Mouse (Mus musculus) forebrain, embryonic 12.5 days (tissue): ENCODE measurements around the gene Nufip2. TPM values are rescaled to one million over a fixed set of nuclear protein-coding genes. Genes with fewer than 3 reads are reported as not detected.

ENCODE experiments used
- ATAC-seq: fragments of 200-750 bp; cut with Nextera tagmentation; 2 replicates; pipeline ENCODE4 v1.8.0; 2017; ENCODE audit warnings: moderate TSS enrichment; ENCODE audit not compliant: low FRiP score
- H3K27ac ChIP-seq: fragments of 300-500 bp; sonication (generic); 2 replicates; pipeline ENCODE4 v1.5.1; 2016; ENCODE audit warnings: mild to moderate bottlenecking
- H3K27me3 ChIP-seq: fragments of 300-500 bp; sonication (generic); 2 replicates; pipeline ENCODE4 v1.6.1; 2016; ENCODE audit warnings: mild to moderate bottlenecking
- H3K36me3 ChIP-seq: fragments of 300-500 bp; sonication (generic); replicated peaks from 2 replicates; pipeline ENCODE4 v1.6.1; 2016; ENCODE audit warnings: mild to moderate bottlenecking
- H3K4me1 ChIP-seq: fragments of 300-500 bp; sonication (generic); 2 replicates; pipeline ENCODE4 v1.6.1; 2016
- H3K4me2 ChIP-seq: fragments of 300-500 bp; sonication (generic); 2 replicates; pipeline ENCODE4 v1.6.1; 2016; ENCODE audit warnings: mild to moderate bottlenecking, moderate library complexity
- H3K4me3 ChIP-seq: fragments of 300-500 bp; sonication (generic); replicated peaks from 2 replicates; pipeline ENCODE4 v1.5.1; 2016; ENCODE audit warnings: mild to moderate bottlenecking
- H3K9ac ChIP-seq: fragments of 300-500 bp; sonication (generic); 2 replicates; pipeline ENCODE4 v1.6.1; 2016; ENCODE audit warnings: mild to moderate bottlenecking
- H3K9me3 ChIP-seq: fragments of 300-500 bp; sonication (generic); 2 replicates; pipeline ENCODE4 v1.6.1; 2016
- WGBS: fragments of 180-500 bp; shearing (Covaris S2); methylation state at CpG from one replicate; pipeline ENCODE4 v1.1.7; 2016; 5-methylcytosine and 5-hydroxymethylcytosine counted together
- polyA plus RNA-seq: library from polyadenylated mRNA; unstranded; fragments of >200 nt; fragmentation: Nextera tagmentation; extraction: Ambion mirVana; gene quantifications from 2 replicates; pipeline ENCODE4 v1.2.1, GENCODE M21; 2016

Gene Nufip2
- polyA plus RNA-seq, 1 experiment from 2014 or later, result 5.3 TPM

DNA sequence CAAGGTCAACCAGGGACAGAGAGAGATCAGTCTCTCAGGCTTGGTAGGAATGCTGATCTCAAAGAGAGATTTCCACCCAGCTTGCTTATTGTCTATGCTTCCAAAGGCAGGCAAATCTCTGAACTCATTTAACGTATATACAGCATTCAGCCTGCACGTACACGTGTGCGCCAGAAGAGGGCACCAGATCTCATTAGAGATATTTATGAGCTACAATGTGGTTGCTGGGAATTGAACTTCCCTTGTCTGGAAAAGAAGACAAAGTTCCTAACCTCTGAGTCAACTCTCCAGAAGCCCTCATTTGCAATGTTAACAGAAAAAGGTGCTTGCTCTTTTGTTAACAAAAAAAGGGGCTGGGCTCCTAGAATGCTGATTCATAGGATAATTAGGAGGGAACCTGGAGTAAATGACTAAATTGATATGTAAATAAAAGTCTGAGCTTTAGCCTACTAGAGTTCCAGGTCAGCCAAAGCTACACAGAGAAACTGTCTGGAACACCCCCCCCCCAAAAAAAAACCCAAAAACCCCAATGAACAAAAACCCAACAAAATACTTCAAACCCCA, 12.4 kb upstream of the Nufip2 start:
- Histone ChIP-seq H3K9me3 (peaks cover 5% of the 10 kb centered on the region; the same call in 1 of the 2 replicates), H3K36me3 (no peaks in the 10 kb centered on the region), H3K27ac (no peak overlapping the region), H3K9ac (no peak overlapping the region), H3K4me1 (no peaks in the 10 kb centered on the region), H3K4me3 (no peak overlapping the region), H3K4me2 (no peak overlapping the region), H3K27me3 (no peaks in the 10 kb centered on the region)
- 63% methylated on average over 4 of the region's 4 CpGs for WGBS
- ATAC-seq, result no peak

GRCm38 (mm10) chr11:77680018-77680417, 5.9 kb upstream of the Nufip2 start:
- Histone ChIP-seq H3K27me3 (no peaks in the 10 kb centered on the region), H3K4me3 (no peak overlapping the region)
- 8% methylated on average over 2 of the region's 2 CpGs for WGBS

DNA sequence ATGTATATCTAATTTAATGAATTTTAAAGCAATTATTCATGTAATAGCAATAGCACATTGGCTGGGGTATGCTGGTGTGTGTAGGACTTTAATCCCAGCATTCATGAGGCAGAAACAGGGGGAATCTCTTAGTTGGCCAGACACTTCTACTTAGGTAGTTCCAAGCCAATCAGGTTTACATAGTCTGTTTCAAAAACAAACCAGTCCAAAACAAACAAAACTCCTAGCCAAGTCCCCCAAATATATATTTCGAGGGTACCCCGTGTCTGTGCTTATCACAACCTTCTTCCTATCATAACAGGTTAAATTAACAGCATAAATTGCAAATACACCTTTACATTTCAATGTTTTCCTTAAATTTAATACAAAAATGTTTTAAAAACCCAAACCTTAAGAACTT, 1.1 kb upstream of the Nufip2 start:
- Histone ChIP-seq H3K4me1 (peaks cover 10% of the 10 kb centered on the region), H3K27ac (peak overlapping the region; percentile 56; the same call in 1 of the 2 replicates), H3K9me3 (no peaks in the 10 kb centered on the region), H3K9ac (no peak overlapping the region), H3K27me3 (no peaks in the 10 kb centered on the region), H3K4me3 (no peak overlapping the region), H3K4me2 (0 out of 2 replicates have a peak overlapping the region, but pooled peaks have one; percentile 10), H3K36me3 (no peaks in the 10 kb centered on the region)
- 69% methylated on average over 2 of the region's 2 CpGs for WGBS
- ATAC-seq, result no peak

More at GRCm38 (mm10) chr11:77680018-77680417, 5.9 kb upstream of the Nufip2 start:
- H3K9me3 ChIP-seq, result no peaks in the 10 kb centered on the region
- H3K27ac ChIP-seq, result no peak overlapping the region
- no peaks in the 10 kb centered on the region for H3K36me3 ChIP-seq
- no peak overlapping the region for H3K9ac ChIP-seq
- H3K4me1 ChIP-seq, result peaks cover 4% of the 10 kb centered on the region
- ATAC-seq, result no peak
- no peak overlapping the region for H3K4me2 ChIP-seq

- Histone ChIP-seq H3K4me3 (peak overlapping the region; percentile 99), H3K9me3 (no peaks in the 10 kb centered on the region), H3K36me3 (peaks cover 6% of the 10 kb centered on the region; the same call in 1 of the 2 replicates), H3K27me3 (no peaks in the 10 kb centered on the region), H3K27ac (peak overlapping the region; percentile 99), H3K4me2 (peak overlapping the region; percentile 70), H3K9ac (peak overlapping the region; percentile 100), H3K4me1 (peaks cover 10% of the 10 kb centered on the region)
- WGBS, result 0% methylated on average over 28 of the region's 30 CpGs
- ATAC-seq, result peak; percentile 37
These were observed 438 bp downstream of the Nufip2 start for GRCm38 (mm10) chr11:77686346-77686840.

DNA sequence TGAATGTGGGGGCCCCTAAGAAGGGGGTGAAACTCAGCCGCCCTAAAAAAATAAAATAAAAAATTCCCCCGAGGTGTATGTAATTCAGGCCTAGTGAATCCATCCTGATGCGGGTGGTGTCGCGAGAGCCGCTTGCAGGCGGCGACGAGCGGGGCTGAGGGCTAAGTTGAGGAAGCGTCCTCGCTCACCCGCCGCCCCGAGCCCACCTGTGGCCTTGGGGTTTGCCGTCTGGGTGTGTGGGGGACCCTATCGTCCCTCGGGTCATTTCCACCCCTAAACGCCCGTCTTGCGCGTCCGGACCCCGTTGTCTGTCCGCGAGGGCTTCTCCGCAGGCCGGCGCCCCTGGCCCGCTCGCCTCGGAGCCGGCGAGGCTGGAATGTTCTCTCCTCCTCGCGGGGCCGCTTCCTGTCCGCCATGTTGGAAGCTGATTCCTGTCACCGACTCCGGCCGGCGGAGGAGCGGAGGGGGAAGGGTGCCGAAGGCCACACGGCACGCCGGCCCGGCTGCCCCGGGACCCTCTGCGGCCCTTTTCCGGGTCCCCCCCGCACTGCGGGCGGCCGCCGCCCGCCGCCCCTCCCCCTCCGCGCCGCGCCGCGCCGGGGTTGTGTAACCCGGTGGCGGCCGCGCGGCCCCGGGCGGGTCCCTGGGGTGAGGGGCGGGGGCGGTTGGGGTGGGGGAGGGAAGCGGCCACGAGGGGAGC, 1.0 kb downstream of the Nufip2 start:
- Histone ChIP-seq H3K4me2 (peak overlapping the region; percentile 70), H3K9me3 (no peaks in the 10 kb centered on the region), H3K4me1 (peaks cover 10% of the 10 kb centered on the region), H3K36me3 (peaks cover 12% of the 10 kb centered on the region), H3K9ac (peak overlapping the region; percentile 100), H3K27me3 (no peaks in the 10 kb centered on the region), H3K4me3 (peak overlapping the region; percentile 99), H3K27ac (peak overlapping the region; percentile 99)
- under 1% methylated on average over 48 of the region's 76 CpGs for WGBS
- peak; percentile 22; the same call in 1 of the 2 replicates for ATAC-seq

DNA sequence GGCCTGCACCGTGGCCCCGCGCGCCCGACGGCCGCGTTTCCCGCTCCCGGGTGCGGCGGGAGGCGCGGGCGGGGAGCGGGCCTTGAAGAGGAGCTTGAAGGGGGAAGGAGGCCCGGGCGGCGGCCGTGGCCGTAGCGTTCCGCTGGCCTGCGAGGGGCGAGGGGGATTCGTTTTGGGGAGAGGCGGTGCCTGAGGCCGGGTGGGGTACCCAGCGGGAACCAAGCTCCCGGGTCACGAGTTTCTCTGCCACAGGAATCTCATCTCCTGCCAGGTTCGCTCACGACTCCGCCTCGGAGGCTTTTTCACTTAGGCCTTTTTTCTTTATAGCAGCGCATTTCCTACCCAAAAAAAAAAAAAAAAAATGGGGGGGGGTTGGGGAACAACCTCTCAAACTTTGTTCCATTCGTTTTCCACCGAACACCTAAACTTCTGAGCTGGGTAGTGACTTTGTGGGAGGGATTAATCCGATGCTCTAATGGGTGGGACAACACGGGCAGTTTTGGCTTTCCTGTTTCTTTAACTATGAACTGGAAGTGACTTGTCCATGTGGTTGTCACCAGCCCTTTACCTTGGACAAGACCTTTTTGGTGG, 1.7 kb downstream of the Nufip2 start:
- Histone ChIP-seq H3K27ac (peak overlapping the region; percentile 99), H3K36me3 (peaks cover 19% of the 10 kb centered on the region), H3K4me3 (peak overlapping the region; percentile 99), H3K9me3 (no peaks in the 10 kb centered on the region), H3K4me2 (peak overlapping the region; percentile 70), H3K27me3 (no peaks in the 10 kb centered on the region), H3K9ac (peak overlapping the region; percentile 100), H3K4me1 (peaks cover 14% of the 10 kb centered on the region)
- no peak for ATAC-seq
- 1% methylated on average over 39 of the region's 40 CpGs for WGBS

DNA sequence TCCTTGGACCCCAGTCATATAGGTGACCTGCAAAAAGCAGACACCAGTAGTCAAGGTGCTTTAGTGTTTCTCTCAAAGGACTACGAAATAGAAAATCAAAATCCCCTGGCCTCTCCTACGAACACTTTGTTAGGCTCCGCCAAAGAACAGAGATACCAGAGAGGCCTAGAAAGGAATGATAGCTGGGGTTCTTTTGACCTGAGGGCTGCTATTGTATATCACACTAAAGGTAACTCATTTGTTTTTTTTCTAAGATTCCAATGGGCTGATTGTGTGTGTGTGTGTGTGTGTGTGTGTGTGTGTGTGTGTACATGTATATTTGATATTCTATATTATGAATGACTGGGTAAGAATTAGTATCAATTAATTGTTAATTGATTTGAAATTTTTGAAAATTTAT, 7.1 kb downstream of the Nufip2 start:
- peaks cover 57% of the 10 kb centered on the region for H3K36me3 ChIP-seq
- no peak for ATAC-seq

GRCm38 (mm10) chr11:77697232-77697631, 11.3 kb downstream of the Nufip2 start:
- no peak overlapping the region for H3K27ac ChIP-seq
- H3K36me3 ChIP-seq, result peaks cover 56% of the 10 kb centered on the region
- peaks cover 9% of the 10 kb centered on the region for H3K4me1 ChIP-seq
- no peak overlapping the region for H3K4me3 ChIP-seq
- H3K4me2 ChIP-seq, result no peak overlapping the region
- ATAC-seq, result no peak
- no peaks in the 10 kb centered on the region for H3K27me3 ChIP-seq
- H3K9me3 ChIP-seq, result no peaks in the 10 kb centered on the region
- 79% methylated on average over 2 of the region's 2 CpGs for WGBS
- H3K9ac ChIP-seq, result no peak overlapping the region

More for the DNA sequence above, 7.1 kb downstream of the Nufip2 start:
- no peak overlapping the region for H3K27ac ChIP-seq
- no peak overlapping the region for H3K9ac ChIP-seq
- no peak overlapping the region for H3K4me3 ChIP-seq
- H3K4me1 ChIP-seq, result peaks cover 15% of the 10 kb centered on the region
- no peaks in the 10 kb centered on the region for H3K9me3 ChIP-seq
- no peaks in the 10 kb centered on the region for H3K27me3 ChIP-seq
- 96% methylated on average over 3 of the region's 3 CpGs for WGBS
- H3K4me2 ChIP-seq, result no peak overlapping the region

- 97% methylated on average over 3 of the region's 3 CpGs for WGBS
- Histone ChIP-seq H3K4me1 (no peaks in the 10 kb centered on the region), H3K27ac (no peak overlapping the region), H3K36me3 (peaks cover 50% of the 10 kb centered on the region), H3K9ac (no peak overlapping the region), H3K4me3 (no peak overlapping the region), H3K27me3 (no peaks in the 10 kb centered on the region), H3K9me3 (no peaks in the 10 kb centered on the region), H3K4me2 (no peak overlapping the region)
- no peak for ATAC-seq
These were observed 20.0 kb downstream of the Nufip2 start for GRCm38 (mm10) chr11:77705920-77706319.

DNA sequence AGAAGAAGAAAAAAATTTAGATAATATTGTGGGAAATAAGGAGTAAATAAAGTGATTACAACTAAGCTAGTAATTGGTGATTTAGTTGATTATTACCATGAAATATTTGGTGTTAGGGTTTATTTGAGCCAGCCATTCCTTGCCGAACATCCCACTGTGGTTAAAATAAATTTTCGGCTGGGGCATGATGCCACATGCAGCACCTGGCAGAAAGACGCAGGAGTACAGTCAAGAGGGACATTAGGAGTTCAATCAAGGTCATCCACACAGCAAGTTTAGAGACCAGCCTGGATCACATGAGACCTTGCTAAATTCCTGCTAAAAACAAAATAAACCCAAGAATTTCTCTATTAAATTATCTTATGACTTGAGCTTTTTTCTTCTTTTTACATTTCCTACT, 23.1 kb downstream of the Nufip2 start:
- no peaks in the 10 kb centered on the region for H3K4me1 ChIP-seq
- H3K4me3 ChIP-seq, result no peak overlapping the region
- no peak overlapping the region for H3K27ac ChIP-seq
- H3K27me3 ChIP-seq, result no peaks in the 10 kb centered on the region
- H3K9me3 ChIP-seq, result no peaks in the 10 kb centered on the region
- no peak overlapping the region for H3K4me2 ChIP-seq
- H3K9ac ChIP-seq, result no peak overlapping the region
- ATAC-seq, result no peak
- peaks cover 29% of the 10 kb centered on the region for H3K36me3 ChIP-seq
- whole genome bisulfite sequencing, result 87% methylated on average over 3 of the region's 3 CpGs

GRCm38 (mm10) chr11:77713736-77714135, 27.8 kb downstream of the Nufip2 start:
- Histone ChIP-seq H3K9ac (no peak overlapping the region), H3K27ac (no peak overlapping the region), H3K4me3 (no peak overlapping the region), H3K4me1 (no peaks in the 10 kb centered on the region), H3K4me2 (no peak overlapping the region), H3K36me3 (no peaks in the 10 kb centered on the region; the same call in 1 of the 2 replicates), H3K9me3 (no peaks in the 10 kb centered on the region), H3K27me3 (no peaks in the 10 kb centered on the region)
- no peak for ATAC-seq
- 96% methylated on average over 3 of the region's 3 CpGs for WGBS

DNA sequence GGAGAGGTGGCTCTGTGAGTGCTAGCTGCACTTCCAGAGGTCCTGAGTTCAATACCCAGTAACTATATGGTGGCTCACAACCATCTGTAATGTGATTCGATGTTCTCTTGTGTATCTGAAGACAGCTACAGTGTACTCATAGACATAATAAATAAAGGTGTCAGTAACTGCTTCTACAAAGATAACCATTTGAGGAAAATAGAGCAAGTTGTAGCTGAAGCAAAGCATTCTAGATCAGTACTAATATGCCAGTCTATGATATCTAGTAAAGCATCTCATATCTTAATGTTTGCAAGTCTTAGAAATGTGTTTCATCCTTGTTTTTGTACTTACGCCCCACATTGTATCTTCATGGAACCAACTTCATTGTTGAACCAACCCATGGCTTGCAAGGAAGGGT, 33.1 kb downstream of the Nufip2 start:
- ATAC-seq, result no peak
- Histone ChIP-seq H3K4me1 (no peaks in the 10 kb centered on the region), H3K27me3 (no peaks in the 10 kb centered on the region), H3K36me3 (no peaks in the 10 kb centered on the region), H3K9ac (no peak overlapping the region), H3K9me3 (no peaks in the 10 kb centered on the region), H3K27ac (no peak overlapping the region), H3K4me3 (no peak overlapping the region), H3K4me2 (no peak overlapping the region)
- WGBS, result 96% methylated on average over 2 of the region's 2 CpGs
